Mouse (Mus musculus) cerebellum, postnatal 14 days (tissue): ENCODE measurements around the gene Man2a2.

ENCODE experiments used
- DNase-seq, 2 experiments: peaks; one replicate each; pipeline ENCODE4 v3.0.0; 2021; ENCODE audit warnings: mixed read lengths in 2 of 2

The Man2a2 gene

GRCm38 (mm10) chr7:80368635-80369421 is 2.3 kb downstream of the Man2a2 start:
- no peak for DNase-seq

- no peak for DNase-seq
Measured at GRCm38 (mm10) chr7:80368009-80368408, 3.2 kb downstream of the Man2a2 start.

- DNase-seq: no peak
Measured at GRCm38 (mm10) chr7:80367232-80367631, 3.9 kb downstream of the Man2a2 start.

- DNase-seq: no peak
Measured at GRCm38 (mm10) chr7:80365759-80366158, 5.4 kb downstream of the Man2a2 start.

- DNase-seq: no peak
Measured at GRCm38 (mm10) chr7:80360435-80360834, 10.7 kb downstream of the Man2a2 start.

- no peak for DNase-seq
Measured at GRCm38 (mm10) chr7:80358039-80358438, 13.1 kb downstream of the Man2a2 start.

GRCm38 (mm10) chr7:80357156-80357555 is 14.0 kb downstream of the Man2a2 start:
- DNase-seq: no peak

GRCm38 (mm10) chr7:80356351-80356750 is 14.8 kb downstream of the Man2a2 start:
- DNase-seq: peak in 1 of 2 experiments; percentile 47

GRCm38 (mm10) chr7:80352920-80353319 is 18.3 kb downstream of the Man2a2 start:
- no peak for DNase-seq

GRCm38 (mm10) chr7:80350808-80351207 is 20.4 kb downstream of the Man2a2 start:
- DNase-seq: no peak

- DNase-seq: no peak
Measured at GRCm38 (mm10) chr7:80347670-80348586, 23.2 kb downstream of the Man2a2 start.

- no peak for DNase-seq
Measured at GRCm38 (mm10) chr7:80346830-80347229, 24.3 kb downstream of the Man2a2 start.

- DNase-seq: no peak
Measured at GRCm38 (mm10) chr7:80346173-80346572, 25.0 kb downstream of the Man2a2 start.

- DNase-seq: no peak
Measured at GRCm38 (mm10) chr7:80343270-80344018, 27.7 kb downstream of the Man2a2 start.

- peak; percentile 98 to 99 for DNase-seq
Measured at GRCm38 (mm10) chr7:80342858-80343257, 28.3 kb downstream of the Man2a2 start, which contains the start of gene Hddc3. Hddc3 (plus strand) TSS chr7:80343104.

GRCm38 (mm10) chr7:80341793-80342192 is 29.4 kb downstream of the Man2a2 start:
- DNase-seq: no peak

GRCm38 (mm10) chr7:80340793-80341192 is 30.4 kb downstream of the Man2a2 start, which contains the start of gene Unc45a:
Unc45a (minus strand) TSS chr7:80341005.
- peak; percentile 69 to 74 for DNase-seq

GRCm38 (mm10) chr7:80339793-80340628 is 31.2 kb downstream of the Man2a2 start:
- DNase-seq: peak; percentile 99

- peak; percentile 63 for DNase-seq
Measured at GRCm38 (mm10) chr7:80339371-80339770, 31.8 kb downstream of the Man2a2 start.

GRCm38 (mm10) chr7:80336932-80337331 is 34.2 kb downstream of the Man2a2 start:
- DNase-seq: no peak

GRCm38 (mm10) chr7:80334848-80335247 is 36.3 kb downstream of the Man2a2 start:
- no peak for DNase-seq

GRCm38 (mm10) chr7:80331433-80331832 is 39.7 kb downstream of the Man2a2 start:
- no peak for DNase-seq
